Mouse (Mus musculus): ENCODE data around the gene Prss21. TPM values are rescaled to one million over a fixed set of nuclear protein-coding genes. Genes with fewer than 3 reads are reported as not detected.

The Prss21 gene
- total RNA-seq (2021) = not detected
- long read RNA-seq, experiment 1 = 0 reads
- long read RNA-seq, experiment 2 = 0 reads

DNA sequence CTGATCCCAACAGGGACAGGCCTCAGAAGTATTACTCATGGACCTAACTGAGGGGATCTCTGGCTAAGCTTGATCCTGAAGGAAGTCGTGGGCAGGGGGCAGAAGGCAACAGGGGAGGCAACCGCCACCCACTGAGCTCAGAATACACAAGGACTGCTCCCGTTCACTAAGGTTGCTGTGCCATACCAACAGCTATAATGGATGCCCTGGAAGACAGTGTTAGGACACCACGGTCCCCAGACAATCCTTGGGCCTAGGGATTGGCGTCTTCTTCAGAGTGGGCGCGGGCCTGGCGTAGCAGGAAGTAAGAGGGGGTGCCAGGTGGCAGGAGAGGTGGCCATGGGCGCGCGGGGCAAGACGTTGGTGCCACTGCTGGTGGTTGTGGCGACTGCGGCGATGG is at the start of gene Prss21:
Gene Prss21 (plus strand): TSS at position 301 of the 400 bp plus-strand sequence.
- no peak within 1 kb of the TSS for H3K27ac ChIP-seq
- no peak for DNase-seq (ENCODE audit: extremely low spot score in 1 of 2, low spot score in 2 of 2)
- TF ChIP-seq CTCF (IDR thresholded peaks at IDR 0.05) = no peak
- H3K4me3 ChIP-seq = no peak within 1 kb of the TSS
- intact Hi-C loops (cut with DNase I) = no loop called here

DNA sequence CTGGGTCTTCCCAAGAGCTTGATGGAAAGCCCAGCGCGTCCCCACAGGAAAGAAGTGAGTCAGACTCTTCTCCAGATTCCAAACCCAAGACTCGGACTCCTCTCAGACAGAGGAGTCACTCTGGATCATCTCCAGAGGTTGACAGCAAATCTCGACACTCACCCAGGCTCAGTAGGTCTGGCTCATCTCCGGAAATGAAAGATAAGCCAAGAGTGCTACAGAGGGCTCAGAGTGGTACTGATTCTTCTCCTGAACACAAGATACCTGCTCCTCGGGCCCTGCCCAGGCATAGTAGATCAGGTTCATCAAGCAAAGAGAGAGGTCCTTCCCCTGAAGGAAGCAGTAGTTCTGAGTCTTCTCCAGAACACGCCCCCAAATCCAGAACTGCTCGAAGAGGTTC is 49.3 kb upstream of the Prss21 start:
- Histone ChIP-seq H3K27ac (no peak overlapping the region), H3K4me3 (no peak overlapping the region)
- intact Hi-C loops (cut with DNase I) = no loop called here
- TF ChIP-seq CTCF (IDR thresholded peaks at IDR 0.05) = no peak
- no peak for DNase-seq (ENCODE audit: extremely low spot score in 1 of 2, low spot score in 2 of 2)

DNA sequence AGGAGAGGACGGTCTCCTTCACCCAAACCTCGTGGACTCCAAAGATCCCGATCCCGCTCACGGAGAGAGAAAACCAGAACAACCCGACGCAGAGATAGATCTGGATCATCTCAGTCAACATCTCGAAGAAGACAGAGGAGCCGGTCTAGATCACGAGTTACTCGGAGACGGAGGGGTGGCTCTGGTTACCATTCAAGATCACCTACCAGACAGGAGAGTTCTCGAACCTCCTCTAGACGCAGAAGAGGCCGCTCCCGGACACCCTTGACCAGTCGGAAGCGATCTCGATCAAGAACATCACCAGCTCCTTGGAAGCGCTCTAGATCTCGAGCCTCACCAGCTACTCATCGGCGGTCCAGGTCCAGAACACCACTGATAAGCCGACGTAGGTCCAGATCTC is 48.6 kb upstream of the Prss21 start:
- TF ChIP-seq CTCF (IDR thresholded peaks at IDR 0.05) = no peak
- H3K4me3 ChIP-seq = no peak overlapping the region
- intact Hi-C loops (cut with DNase I) = no loop called here
- DNase-seq (ENCODE audit: extremely low spot score in 1 of 2, low spot score in 2 of 2) = no peak
- no peak overlapping the region for H3K27ac ChIP-seq

DNA sequence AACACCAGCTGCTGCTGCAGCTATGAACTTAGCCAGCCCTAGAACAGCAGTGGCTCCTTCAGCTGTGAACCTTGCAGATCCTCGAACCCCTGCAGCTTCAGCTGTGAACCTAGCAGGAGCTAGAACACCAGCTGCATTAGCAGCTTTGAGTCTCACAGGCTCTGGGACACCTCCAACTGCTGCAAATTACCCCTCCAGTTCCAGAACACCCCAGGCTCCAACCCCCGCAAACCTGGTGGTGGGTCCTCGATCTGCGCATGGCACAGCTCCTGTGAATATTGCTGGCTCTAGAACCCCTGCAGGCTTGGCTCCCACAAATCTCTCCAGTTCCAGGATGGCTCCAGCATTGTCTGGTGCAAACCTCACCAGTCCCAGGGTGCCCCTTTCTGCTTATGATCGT is 47.1 kb upstream of the Prss21 start:
- intact Hi-C loops (cut with DNase I) = no loop called here
- DNase-seq (ENCODE audit: extremely low spot score in 1 of 2, low spot score in 2 of 2) = no peak
- TF ChIP-seq CTCF (IDR thresholded peaks at IDR 0.05) = no peak
- H3K4me3 ChIP-seq = no peak overlapping the region
- no peak overlapping the region for H3K27ac ChIP-seq

DNA sequence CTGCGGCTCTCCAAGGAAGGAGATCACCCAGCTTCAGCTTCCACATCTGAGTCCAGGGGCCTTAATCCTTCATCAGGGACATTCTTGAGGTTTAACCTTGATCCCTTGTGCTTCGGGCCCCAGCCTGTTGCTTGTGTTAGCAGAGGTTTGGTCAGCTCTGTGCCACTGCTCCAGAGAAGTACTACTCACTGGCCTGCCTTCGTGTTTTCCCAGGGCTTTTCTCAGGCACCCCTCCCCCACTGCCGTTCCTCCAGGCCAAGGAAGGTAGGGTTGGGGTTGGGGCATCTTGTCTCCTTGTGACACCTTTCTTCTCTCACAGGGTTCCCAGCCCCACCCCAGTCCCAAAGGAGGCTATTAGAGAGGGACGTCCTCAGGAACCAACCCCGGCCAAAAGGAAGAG is 45.8 kb upstream of the Prss21 start:
- intact Hi-C loops (cut with DNase I) = no loop called here
- no peak overlapping the region for H3K27ac ChIP-seq
- no peak overlapping the region for H3K4me3 ChIP-seq
- no peak for DNase-seq (ENCODE audit: extremely low spot score in 1 of 2, low spot score in 2 of 2)
- no peak for TF ChIP-seq CTCF (IDR thresholded peaks at IDR 0.05)

DNA sequence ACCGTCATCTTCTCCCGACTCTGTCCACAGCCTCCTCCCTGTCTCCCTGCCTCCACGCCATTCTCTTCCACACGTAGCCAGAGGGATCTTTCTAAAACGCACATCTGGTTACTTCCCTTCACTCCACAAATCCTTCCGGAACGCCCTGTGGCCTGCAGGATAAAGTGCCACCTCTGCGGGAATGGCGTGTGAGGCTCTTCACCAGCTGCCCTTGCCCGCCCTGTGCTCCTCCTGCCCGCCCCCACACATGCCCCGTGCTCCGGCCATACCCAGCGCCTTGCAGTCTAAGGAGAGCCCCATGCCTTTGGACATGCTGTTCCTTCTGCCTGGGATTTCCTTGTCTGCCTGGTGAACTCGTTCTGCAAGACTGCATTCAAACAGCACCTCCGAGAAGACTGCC is 44.8 kb upstream of the Prss21 start:
- no peak for TF ChIP-seq CTCF (IDR thresholded peaks at IDR 0.05)
- no peak for DNase-seq (ENCODE audit: extremely low spot score in 1 of 2, low spot score in 2 of 2)

DNA sequence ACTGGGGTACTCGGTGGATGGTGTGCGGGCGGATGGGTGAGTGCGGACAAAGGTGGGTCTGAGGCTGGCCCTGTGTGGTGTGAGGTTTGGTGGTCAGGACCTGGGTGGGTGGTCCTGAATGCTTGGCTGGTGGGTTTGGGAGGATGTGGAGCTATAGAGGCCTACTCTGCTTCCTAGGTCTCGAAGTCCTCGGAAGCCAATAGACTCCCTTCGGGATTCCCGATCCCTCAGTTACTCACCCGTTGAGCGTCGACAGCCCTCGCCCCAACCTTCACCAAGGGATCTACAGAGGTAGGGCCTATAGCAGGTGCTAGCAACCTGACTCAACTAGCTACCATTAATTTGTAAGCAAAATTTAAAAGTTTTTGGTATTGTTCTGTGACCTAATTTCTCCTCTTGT is 44.2 kb upstream of the Prss21 start:
- no peak for DNase-seq (ENCODE audit: extremely low spot score in 1 of 2, low spot score in 2 of 2)
- intact Hi-C loops (cut with DNase I) = no loop called here
- Histone ChIP-seq H3K27ac (no peak overlapping the region), H3K4me3 (no peak overlapping the region)
- no peak for TF ChIP-seq CTCF (IDR thresholded peaks at IDR 0.05)

More for the DNA sequence above, 44.8 kb upstream of the Prss21 start:
- Histone ChIP-seq H3K4me3 (no peak overlapping the region), H3K27ac (no peak overlapping the region)
- intact Hi-C loops (cut with DNase I) = no loop called here

DNA sequence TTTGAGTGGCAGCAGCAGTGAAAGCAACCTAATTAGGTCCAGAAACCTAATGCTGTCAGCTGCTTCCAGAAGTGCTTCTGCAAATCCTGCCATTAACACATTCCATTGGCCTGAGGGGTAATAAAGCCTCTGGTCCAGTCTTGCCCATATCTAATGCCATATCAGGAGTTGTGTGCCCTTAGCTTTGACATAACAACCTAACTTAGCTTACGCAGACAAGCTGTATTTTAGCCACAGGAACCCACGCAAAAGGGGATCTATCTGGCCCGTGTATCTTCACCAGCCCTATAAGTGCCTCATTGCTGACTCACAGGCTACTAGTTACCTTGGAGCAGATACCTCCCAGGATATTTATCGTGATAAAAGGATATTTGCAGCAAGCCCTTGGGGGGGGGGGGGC is 42.3 kb upstream of the Prss21 start:
- H3K4me3 ChIP-seq = no peak overlapping the region
- intact Hi-C loops (cut with DNase I) = no loop called here
- no peak for DNase-seq (ENCODE audit: extremely low spot score in 1 of 2, low spot score in 2 of 2)
- H3K27ac ChIP-seq = no peak overlapping the region
- TF ChIP-seq CTCF (IDR thresholded peaks at IDR 0.05) = no peak

DNA sequence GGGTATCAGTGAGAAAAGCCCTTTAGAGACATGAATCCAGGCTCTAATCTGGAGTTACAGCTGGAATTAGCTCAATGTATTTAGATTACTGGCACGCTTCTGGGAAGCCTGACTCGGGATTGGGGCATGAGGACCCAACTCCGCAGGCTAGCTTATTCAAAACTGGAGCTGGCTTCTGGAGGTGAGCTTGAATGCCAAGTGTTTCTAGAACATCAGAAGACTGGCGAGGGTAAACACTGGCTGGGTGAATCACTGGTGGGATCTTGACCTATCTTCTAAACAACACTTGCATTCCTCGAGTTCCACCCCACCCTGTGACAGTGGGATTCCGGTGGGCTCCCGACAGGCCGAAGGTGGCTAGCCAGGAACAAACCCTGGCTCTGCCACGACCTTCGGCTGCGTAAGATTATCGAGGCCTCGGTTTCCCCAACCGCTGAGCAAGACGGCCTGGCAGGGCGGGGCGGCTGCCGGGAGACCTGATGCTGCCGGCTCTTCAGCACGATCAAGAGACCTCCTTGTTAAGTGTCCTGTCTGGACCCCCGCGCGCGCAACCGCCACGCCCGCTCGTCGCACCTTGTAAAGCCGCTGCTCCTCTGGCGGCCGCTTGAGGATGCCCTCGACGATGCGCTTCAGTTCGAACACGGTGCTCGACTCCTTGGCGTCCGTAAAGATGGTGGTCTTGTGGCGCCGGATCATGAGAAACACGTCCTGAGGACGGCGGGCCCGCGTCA is 39.4 kb upstream of the Prss21 start:
- peak overlapping the region; percentile 90 for H3K4me3 ChIP-seq
- DNase-seq (ENCODE audit: extremely low spot score in 1 of 2, low spot score in 2 of 2) = peak; percentile 54 to 65
- peak overlapping the region; percentile 89 for H3K27ac ChIP-seq
- peak; percentile 19 for TF ChIP-seq CTCF (IDR thresholded peaks at IDR 0.05)
- intact Hi-C loops (cut with DNase I) = loop anchor here (1.0 to 2.0 kb wide), 2 partner anchors 25 to 58 kb away; partner anchors contain the start of gene Flywch1

DNA sequence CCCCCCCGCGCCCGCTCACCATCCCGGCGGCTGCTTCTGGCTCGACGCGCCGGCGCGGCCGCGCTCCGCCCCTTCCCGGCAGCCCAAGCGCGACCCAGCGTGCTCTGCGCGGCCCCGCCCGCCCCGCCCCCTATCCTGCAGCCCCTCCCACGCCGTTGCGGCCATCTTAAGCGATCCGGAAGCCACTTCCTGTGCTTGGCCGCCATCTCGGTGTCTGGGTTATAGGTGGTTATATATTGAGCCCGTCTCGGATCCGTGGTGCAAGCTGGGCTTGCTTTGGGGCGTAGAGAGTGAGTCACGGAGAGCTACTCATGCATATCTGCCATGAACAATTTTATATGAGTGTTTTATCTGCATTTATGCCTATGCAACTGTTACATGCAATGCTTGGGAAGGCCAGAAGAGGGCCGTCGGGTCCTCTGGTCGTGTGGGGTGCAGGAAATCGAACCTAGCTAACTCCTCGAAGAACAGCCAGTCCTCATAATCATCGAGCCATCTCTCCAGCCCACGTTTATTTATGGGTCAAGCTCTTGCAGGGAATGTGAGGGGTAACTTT is 38.7 kb upstream of the Prss21 start, which contains the start of gene Elob:
Gene Elob (minus strand): TSS at position 73 of the 556 bp plus-strand sequence.
- H3K27ac ChIP-seq = peak within 1 kb of the TSS; percentile 96
- H3K4me3 ChIP-seq = peak within 1 kb of the TSS; percentile 90
- peak; percentile 83 to 84 for DNase-seq (ENCODE audit: extremely low spot score in 1 of 2, low spot score in 2 of 2)
- TF ChIP-seq CTCF (IDR thresholded peaks at IDR 0.05) = peak; percentile 82
- intact Hi-C loops (cut with DNase I) = loop anchor here (2.0 kb wide), 1 partner anchor 58 kb away; the partner anchor contains the start of gene Flywch1

DNA sequence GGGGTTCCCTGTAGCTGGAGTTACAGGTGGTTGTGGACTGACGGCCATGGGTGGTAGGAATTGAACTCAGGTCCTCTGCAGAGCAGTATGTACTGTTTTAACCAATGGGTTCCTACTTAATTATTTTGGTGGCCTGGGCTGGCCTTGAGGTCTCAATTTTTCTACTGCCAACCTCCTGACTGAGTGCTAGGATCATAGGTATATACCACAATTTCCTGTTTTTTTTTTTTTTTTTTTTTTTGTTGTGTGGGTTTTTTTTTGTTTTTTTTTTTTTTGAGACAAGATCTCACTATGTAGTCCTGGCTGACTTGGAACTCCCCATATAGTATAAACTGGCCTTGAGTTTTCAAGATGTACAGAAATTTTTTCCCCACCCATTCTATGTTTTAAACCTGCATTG is 36.7 kb upstream of the Prss21 start:
- intact Hi-C loops (cut with DNase I) = no loop called here
- no peak for TF ChIP-seq CTCF (IDR thresholded peaks at IDR 0.05)
- no peak for DNase-seq (ENCODE audit: extremely low spot score in 1 of 2, low spot score in 2 of 2)
- H3K4me3 ChIP-seq = no peak overlapping the region
- no peak overlapping the region for H3K27ac ChIP-seq

DNA sequence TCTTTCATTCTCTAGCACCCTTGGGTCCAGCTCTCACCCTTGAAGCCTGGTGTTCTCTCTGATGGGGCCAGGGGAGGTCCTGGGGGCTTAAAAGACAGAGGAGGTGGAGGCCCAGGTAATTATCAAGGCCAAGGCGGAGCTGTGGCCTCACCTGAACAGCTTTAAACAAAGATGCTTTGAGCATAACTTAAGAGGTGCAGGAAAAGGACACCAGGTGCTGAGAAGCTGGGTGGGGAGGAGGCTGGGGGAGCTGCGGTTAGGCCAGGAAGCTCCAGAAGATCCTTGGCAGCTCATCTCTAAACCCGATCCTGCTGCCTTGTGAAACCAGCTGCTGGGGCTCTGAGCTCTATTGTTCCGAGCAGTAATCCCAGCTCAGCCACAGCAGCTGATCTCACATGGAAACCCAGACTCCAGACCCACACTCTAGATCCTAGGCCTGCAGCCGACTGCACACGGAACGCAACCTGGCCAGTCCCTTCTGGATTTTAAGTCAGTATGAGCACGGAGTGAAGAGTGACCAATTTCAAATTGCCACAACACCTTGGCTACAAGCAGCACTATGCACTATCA is 31.8 kb upstream of the Prss21 start, which contains the start of gene Prss33:
Gene Prss33 (minus strand): TSS at position 51 of the 570 bp plus-strand sequence.
- DNase-seq (ENCODE audit: extremely low spot score in 1 of 2, low spot score in 2 of 2) = no peak
- H3K4me3 ChIP-seq = no peak within 1 kb of the TSS
- no peak for TF ChIP-seq CTCF (IDR thresholded peaks at IDR 0.05)
- intact Hi-C loops (cut with DNase I) = no loop called here
- no peak within 1 kb of the TSS for H3K27ac ChIP-seq

Data from left cerebral cortex, adult 2 months (tissue).